Mouse (Mus musculus): ENCODE measurements around the gene Hoxd10. TPM values are rescaled to one million over a fixed set of nuclear protein-coding genes. Genes with fewer than 3 reads are reported as not detected.

The Hoxd10 gene
- total and polyA plus RNA-seq, 2 experiments from 2014 or later, result not detected

- Histone ChIP-seq H3K9me3 (replicated peaks; ENCODE audit: control insufficient read depth, low read length) (no peaks in the 10 kb centered on the region), H3K27ac (ENCODE audit: low read depth) (no peak overlapping the region), H3K4me2 (ENCODE audit: low read depth, low read length) (no peak overlapping the region), H3K4me3 (ENCODE audit: low read depth, low read length) (no peak overlapping the region), H3K27me3 (ENCODE audit: control insufficient read depth, insufficient read depth, low read length) (peaks cover 94% of the 10 kb centered on the region), H3K9ac (replicated peaks; ENCODE audit: low read depth, low read length) (no peak overlapping the region), H3K36me3 (replicated peaks; ENCODE audit: control insufficient read depth, insufficient read depth, low read length) (no peaks in the 10 kb centered on the region), H3K4me1 (ENCODE audit: control insufficient read depth, insufficient read depth) (no peaks in the 10 kb centered on the region)
- no peak for DNase-seq (ENCODE audit: low spot score)
- WGBS, result 15% methylated on average over 17 of the region's 17 CpGs
- no peak for ATAC-seq (ENCODE audit: insufficient read depth, low read depth)
- TF ChIP-seq CTCF (IDR thresholded peaks at IDR 0.05; ENCODE audit: low read depth) (no peak), EP300 (IDR thresholded peaks at IDR 0.05; ENCODE audit: low read depth) (no peak)
These were observed 37.8 kb upstream of the Hoxd10 start for GRCm38 (mm10) chr2:74653781-74654535.

DNA sequence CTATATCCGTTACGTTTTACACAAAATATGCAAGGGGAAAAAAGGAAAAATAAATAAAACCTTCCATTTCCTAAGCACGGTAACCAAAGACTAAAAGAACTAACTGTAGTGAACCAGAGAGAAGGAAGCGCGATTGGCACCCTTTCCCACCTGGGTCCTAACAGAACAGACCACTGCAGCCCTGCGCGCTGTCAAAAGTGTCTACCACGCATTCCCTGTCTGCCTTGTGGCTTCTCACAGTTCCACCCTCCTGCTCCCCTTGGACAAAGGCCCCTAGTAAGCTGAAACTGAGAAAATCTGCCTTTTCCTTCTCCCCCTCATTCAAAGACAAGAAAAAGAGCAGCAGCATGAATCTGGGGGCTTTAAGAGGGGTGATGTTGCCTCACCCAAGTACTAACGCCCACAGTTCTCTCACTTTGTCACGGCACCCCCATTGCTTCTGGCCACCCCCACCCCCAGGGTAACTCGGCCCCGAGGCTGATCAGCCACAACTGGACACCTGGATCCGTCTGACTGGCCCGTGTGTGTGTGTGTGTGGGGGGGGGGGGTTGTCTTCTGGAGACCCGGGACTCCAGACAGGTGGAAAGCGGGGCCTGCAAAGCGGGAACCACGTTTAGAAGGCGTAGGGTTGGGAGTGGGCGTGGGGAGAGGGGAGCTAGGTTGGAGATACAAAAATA is 36.8 kb upstream of the Hoxd10 start:
- no peak overlapping the region for H3K4me3 ChIP-seq (ENCODE audit: low read depth, low read length)

GRCm38 (mm10) chr2:74655420-74655781 is 36.3 kb upstream of the Hoxd10 start:
- no peaks in the 10 kb centered on the region for H3K4me1 ChIP-seq (ENCODE audit: control insufficient read depth, insufficient read depth)
- no peaks in the 10 kb centered on the region for H3K9me3 ChIP-seq (replicated peaks; ENCODE audit: control insufficient read depth, low read length)
- H3K4me2 ChIP-seq (ENCODE audit: low read depth, low read length), result peak overlapping the region; percentile 48
- no peak overlapping the region for H3K27ac ChIP-seq (ENCODE audit: low read depth)
- DNase-seq (ENCODE audit: low spot score), result no peak
- 2% methylated on average over 29 of the region's 47 CpGs for WGBS
- peaks cover 94% of the 10 kb centered on the region for H3K27me3 ChIP-seq (ENCODE audit: control insufficient read depth, insufficient read depth, low read length)
- peak overlapping the region; percentile 41 for H3K4me3 ChIP-seq (ENCODE audit: low read depth, low read length)
- no peaks in the 10 kb centered on the region for H3K36me3 ChIP-seq (replicated peaks; ENCODE audit: control insufficient read depth, insufficient read depth, low read length)
- H3K9ac ChIP-seq (replicated peaks; ENCODE audit: low read depth, low read length), result no peak overlapping the region
- TF ChIP-seq CTCF (IDR thresholded peaks at IDR 0.05; ENCODE audit: low read depth) (no peak), EP300 (IDR thresholded peaks at IDR 0.05; ENCODE audit: low read depth) (no peak)
- no peak for ATAC-seq (ENCODE audit: insufficient read depth, low read depth)

More for the DNA sequence above, 36.8 kb upstream of the Hoxd10 start:
- ATAC-seq (ENCODE audit: insufficient read depth, low read depth) (no peak), DNase-seq (ENCODE audit: low spot score) (no peak)
- no peaks in the 10 kb centered on the region for H3K4me1 ChIP-seq (ENCODE audit: control insufficient read depth, insufficient read depth)
- no peaks in the 10 kb centered on the region for H3K9me3 ChIP-seq (replicated peaks; ENCODE audit: control insufficient read depth, low read length)
- 7% methylated on average over 20 of the region's 20 CpGs for WGBS
- H3K9ac ChIP-seq (replicated peaks; ENCODE audit: low read depth, low read length), result no peak overlapping the region
- no peak overlapping the region for H3K27ac ChIP-seq (ENCODE audit: low read depth)
- no peaks in the 10 kb centered on the region for H3K36me3 ChIP-seq (replicated peaks; ENCODE audit: control insufficient read depth, insufficient read depth, low read length)
- no peak overlapping the region for H3K4me2 ChIP-seq (ENCODE audit: low read depth, low read length)
- no peak for TF ChIP-seq CTCF (IDR thresholded peaks at IDR 0.05; ENCODE audit: low read depth)
- no peak for TF ChIP-seq EP300 (IDR thresholded peaks at IDR 0.05; ENCODE audit: low read depth)
- peaks cover 94% of the 10 kb centered on the region for H3K27me3 ChIP-seq (ENCODE audit: control insufficient read depth, insufficient read depth, low read length)

- peak overlapping the region; percentile 48 for H3K4me2 ChIP-seq (ENCODE audit: low read depth, low read length)
- H3K36me3 ChIP-seq (replicated peaks; ENCODE audit: control insufficient read depth, insufficient read depth, low read length), result no peaks in the 10 kb centered on the region
- TF ChIP-seq EP300 (IDR thresholded peaks at IDR 0.05; ENCODE audit: low read depth) (no peak), CTCF (IDR thresholded peaks at IDR 0.05; ENCODE audit: low read depth) (no peak)
- under 1% methylated on average over 64 of the region's 69 CpGs for WGBS
- H3K4me3 ChIP-seq (ENCODE audit: low read depth, low read length), result peak overlapping the region; percentile 41
- H3K9me3 ChIP-seq (replicated peaks; ENCODE audit: control insufficient read depth, low read length), result no peaks in the 10 kb centered on the region
- DNase-seq (ENCODE audit: low spot score) (no peak), ATAC-seq (ENCODE audit: insufficient read depth, low read depth) (no peak)
- H3K27ac ChIP-seq (ENCODE audit: low read depth), result no peak overlapping the region
- H3K4me1 ChIP-seq (ENCODE audit: control insufficient read depth, insufficient read depth), result no peaks in the 10 kb centered on the region
- peaks cover 94% of the 10 kb centered on the region for H3K27me3 ChIP-seq (ENCODE audit: control insufficient read depth, insufficient read depth, low read length)
- H3K9ac ChIP-seq (replicated peaks; ENCODE audit: low read depth, low read length), result no peak overlapping the region
These were observed 35.7 kb upstream of the Hoxd10 start for GRCm38 (mm10) chr2:74655821-74656631.

DNA sequence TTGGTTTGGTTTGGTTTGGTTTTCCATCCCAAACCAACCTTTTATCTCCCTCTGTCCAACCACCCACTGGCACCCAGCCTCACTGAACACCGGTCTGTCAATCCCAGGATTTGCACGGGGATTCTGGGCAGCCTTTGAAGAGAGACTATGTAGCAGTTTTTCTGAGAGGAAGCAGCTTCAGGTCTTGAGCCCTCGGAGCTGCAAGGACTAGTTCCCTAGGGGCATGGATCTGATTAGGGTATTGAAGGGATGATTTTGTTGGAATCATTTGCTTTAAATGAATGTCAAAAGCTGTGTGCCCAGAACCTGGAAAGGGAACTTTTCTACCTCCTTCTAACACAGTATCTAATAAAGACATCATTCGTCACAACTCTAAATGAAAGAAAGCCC is 35.1 kb upstream of the Hoxd10 start:
- Histone ChIP-seq H3K4me3 (ENCODE audit: low read depth, low read length) (no peak overlapping the region), H3K4me1 (ENCODE audit: control insufficient read depth, insufficient read depth) (no peaks in the 10 kb centered on the region), H3K4me2 (ENCODE audit: low read depth, low read length) (no peak overlapping the region), H3K36me3 (replicated peaks; ENCODE audit: control insufficient read depth, insufficient read depth, low read length) (no peaks in the 10 kb centered on the region), H3K27ac (ENCODE audit: low read depth) (no peak overlapping the region), H3K9me3 (replicated peaks; ENCODE audit: control insufficient read depth, low read length) (no peaks in the 10 kb centered on the region), H3K9ac (replicated peaks; ENCODE audit: low read depth, low read length) (no peak overlapping the region), H3K27me3 (ENCODE audit: control insufficient read depth, insufficient read depth, low read length) (peaks cover 94% of the 10 kb centered on the region)
- no peak for TF ChIP-seq CTCF (IDR thresholded peaks at IDR 0.05; ENCODE audit: low read depth)
- TF ChIP-seq EP300 (IDR thresholded peaks at IDR 0.05; ENCODE audit: low read depth), result no peak
- 7% methylated on average over 4 of the region's 4 CpGs for WGBS
- DNase-seq (ENCODE audit: low spot score), result no peak
- ATAC-seq (ENCODE audit: insufficient read depth, low read depth), result no peak
